Mouse (Mus musculus) monocyte, adult 2 months (primary cell): ENCODE results near the gene Ap3s2.

Experiments used
- DNase-seq, 2 experiments: peaks; one replicate each; pipeline ENCODE4 v3.0.0; 2022; ENCODE audit warnings: low spot score in 2 of 2, low read depth in 1 of 2

Ap3s2 gene

GRCm38 (mm10) chr7:79890436-79891221 lies 29.8 kb downstream of the Ap3s2 start:
- DNase-seq = no peak

DNA sequence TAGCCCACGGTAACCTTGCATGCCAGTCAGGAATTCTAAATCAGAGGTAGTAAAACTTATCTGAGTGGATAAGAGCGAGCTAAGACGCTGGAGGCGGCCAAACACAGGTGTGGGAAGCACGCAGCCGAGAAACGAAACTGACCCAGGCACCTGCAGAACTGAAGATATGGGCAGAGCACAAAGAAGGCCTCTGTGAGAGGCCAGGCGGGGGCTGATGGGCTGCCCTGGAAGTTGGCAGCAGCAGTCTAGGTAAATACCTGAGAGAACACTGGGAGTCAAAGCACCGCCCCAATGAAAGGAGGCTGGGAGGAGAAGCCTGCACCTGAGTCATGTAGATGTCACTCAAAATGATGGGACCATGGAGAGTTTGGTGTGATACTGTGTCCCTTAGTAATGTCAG lies 31.8 kb downstream of the Ap3s2 start:
- no peak for DNase-seq

GRCm38 (mm10) chr7:79883613-79884334 lies 36.7 kb downstream of the Ap3s2 start:
- DNase-seq = no peak

DNA sequence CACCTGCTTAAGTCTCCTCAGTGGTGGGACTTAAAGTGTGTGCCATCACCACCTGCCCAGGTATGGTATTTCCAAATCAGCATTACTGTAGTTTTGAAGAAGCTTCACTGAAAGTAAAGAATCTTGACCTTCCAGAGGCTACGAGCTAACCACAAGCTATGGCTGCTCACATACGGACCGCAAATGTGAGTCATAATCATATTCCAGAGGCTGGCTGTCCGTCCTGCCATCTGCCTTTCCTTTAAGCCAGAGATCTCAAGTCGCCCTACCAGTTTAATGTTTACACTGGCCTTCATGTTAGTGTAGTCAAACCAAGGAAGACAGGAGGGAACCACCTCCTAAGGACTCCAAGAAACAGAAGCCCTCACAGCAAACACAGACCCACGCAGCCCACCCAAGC lies 38.5 kb downstream of the Ap3s2 start:
- DNase-seq = no peak

DNA sequence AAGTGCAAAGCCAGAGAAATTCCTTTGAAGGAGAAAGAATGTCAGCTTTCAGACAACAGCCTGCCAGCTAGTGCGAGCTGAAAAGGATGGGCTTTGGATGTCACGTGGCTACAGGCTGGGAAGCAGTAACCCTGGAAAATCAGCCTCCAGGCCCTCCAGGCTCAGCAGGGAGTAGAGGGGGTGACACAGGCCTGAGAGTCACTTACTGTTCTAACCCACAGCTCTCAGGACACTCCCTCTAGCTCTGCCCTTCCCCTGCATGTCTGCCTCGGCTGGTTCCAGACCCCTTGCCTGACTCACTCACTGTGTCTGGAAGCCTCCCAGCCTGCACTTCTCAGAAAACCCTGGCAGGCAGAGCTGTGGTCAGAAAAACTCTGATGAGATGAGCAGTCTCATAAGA lies 39.5 kb downstream of the Ap3s2 start:
- no peak for DNase-seq

DNA sequence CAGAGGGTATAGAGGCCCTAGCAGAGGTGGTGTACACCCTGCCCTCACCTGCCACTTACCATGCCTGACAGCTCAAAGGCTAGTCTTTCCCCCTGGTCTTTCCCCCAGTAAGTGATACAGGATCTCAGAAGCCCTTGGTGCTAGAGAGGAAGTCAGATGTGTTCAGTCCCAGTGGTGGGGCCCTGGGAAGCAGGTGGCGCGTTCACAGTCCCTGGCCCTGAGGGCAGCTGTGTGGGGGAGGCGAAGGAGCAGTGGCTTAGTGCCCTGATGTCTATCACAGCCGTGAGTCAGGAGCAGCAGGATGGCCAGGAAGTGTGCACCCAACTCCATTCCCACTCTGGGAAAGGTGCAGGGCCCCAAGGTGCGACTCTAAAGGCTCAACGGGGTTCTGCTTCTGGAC lies 40.4 kb downstream of the Ap3s2 start:
- DNase-seq = no peak

DNA sequence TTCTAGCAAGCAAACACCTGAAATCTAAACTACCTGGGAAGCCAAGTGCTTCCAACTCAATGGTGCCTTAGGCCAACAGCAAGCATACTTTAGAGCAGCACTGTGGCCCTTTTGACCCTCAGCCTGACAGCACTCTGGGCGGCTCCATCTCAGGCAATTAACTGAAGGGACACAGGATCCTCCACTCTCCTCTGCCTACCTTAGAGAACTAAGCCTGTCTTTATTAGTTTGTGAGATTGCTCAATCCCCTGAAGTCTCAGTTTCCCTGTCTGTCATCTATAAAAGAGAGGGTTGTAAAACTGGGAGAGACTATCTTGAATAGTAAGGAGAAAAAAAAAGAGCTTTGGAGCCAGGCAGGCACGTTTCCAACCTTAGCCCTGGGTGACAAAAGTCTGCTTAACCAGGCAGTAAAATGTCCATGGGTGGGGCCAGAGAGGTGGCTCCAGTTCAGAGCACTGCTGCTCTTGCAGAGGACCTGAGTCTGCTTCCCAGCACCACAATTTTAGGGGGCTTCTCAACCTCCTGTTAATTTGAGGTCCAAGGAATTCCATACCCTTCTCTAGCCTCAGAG lies 41.9 kb downstream of the Ap3s2 start:
- no peak for DNase-seq

GRCm38 (mm10) chr7:79873407-79873806 lies 47.0 kb downstream of the Ap3s2 start:
- no peak for DNase-seq

DNA sequence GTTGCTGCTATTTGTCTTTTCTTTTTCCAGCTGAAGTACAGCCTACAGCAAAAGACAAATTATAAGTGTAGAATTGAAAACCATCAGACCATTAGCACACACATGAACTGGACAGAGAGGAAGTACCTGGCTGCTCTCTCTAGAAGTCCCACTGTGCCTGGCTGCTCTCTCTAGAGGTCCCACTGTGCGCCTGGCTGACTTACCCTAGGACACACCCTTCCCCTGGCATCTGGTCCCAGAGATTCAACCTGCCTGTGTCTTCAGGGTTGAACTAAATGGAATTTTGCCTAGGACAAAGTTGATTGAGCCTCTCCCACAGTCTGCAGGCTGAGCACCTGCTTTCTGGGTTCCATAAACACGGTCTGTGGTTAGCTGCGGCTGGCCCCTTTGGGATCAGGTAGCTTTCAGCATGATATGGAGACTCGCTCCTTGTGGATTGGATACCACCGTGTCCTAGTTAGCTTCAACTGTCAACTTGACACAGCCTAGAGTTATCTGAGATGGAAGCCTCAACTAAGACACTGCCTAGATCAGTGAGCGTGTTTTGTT lies 48.6 kb downstream of the Ap3s2 start:
- no peak for DNase-seq

- no peak for DNase-seq
Measured at GRCm38 (mm10) chr7:79869072-79869719, 51.3 kb downstream of the Ap3s2 start.

DNA sequence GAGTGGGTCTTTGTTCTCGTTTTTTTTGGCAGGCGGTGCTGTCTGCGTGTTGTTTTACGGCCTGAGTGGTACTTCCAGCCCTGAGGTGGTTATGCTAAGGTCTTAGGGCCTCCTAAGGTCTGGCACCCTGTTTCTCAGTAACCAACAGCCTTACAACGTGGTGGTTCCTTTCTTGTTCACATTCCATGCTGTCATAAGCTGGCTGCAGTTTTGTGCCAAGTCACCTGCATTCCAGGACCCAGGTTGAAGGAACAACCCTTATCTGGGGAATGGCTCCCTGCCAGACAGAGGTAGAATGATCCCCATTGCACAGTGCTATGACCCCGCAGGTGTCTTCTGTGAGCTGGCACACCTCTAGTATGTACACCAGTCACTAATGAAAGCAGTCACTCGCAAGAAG lies 52.0 kb downstream of the Ap3s2 start:
- DNase-seq = no peak

- no peak for DNase-seq
Measured at GRCm38 (mm10) chr7:79867861-79868260, 52.6 kb downstream of the Ap3s2 start.

DNA sequence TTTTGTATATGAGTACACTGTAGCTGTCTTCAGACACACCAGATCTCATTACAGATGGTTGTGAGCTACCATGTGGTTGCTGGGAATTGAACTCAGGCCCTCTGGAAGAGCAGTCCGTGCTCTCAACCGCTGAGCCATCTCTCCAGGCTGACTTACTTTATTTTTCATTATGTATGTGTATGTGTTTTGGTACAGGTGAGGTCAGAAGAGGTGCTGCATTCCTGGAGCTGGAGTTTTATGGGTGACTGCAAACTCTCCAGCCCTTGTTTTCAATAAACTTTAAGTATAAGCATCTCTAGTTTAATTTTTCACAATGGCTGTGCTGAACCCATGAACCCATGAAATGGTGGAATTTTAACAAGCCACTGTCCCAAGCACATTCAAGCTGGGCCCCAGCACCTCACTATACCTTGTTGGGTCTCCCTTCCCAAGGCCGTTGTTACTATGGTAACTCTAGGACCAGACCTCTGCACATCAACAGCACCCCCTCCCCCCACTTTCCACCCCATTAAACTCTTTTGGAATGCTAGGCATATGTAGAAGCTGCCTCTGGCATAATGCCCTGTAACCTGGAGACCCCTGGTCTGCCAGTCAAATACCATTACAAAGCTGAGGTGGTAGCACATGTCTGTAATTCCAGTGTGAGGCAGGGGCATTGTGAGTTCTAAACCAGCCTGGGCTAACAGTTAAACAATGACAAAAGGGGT lies 54.0 kb downstream of the Ap3s2 start:
- no peak for DNase-seq

GRCm38 (mm10) chr7:79861794-79862193 lies 58.7 kb downstream of the Ap3s2 start:
- DNase-seq = no peak

DNA sequence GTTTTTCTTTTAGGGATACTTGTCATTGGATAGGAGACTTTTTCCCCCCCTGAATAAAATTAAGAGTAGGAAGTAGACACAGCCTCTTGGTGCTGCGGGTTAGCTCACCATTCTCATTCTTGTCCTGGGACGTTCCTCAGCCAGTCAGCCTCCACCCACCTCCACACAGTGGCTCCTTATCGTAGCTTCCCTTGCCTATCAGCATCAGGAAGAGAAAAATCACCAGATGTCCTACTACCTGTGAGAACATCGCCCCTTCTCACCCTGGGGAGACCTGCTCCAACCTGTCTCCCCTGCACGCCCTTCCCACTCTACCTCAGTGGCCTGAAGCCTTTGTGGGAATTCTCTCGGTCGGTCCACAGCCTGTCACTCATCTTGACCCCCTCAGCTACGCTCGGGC lies 59.6 kb downstream of the Ap3s2 start, which contains the start of gene Anpep:
Gene Anpep, minus strand, starts transcription at position 249 of the 400 bp plus-strand sequence.
- no peak for DNase-seq

GRCm38 (mm10) chr7:79858956-79859630 lies 61.4 kb downstream of the Ap3s2 start:
- DNase-seq = no peak

DNA sequence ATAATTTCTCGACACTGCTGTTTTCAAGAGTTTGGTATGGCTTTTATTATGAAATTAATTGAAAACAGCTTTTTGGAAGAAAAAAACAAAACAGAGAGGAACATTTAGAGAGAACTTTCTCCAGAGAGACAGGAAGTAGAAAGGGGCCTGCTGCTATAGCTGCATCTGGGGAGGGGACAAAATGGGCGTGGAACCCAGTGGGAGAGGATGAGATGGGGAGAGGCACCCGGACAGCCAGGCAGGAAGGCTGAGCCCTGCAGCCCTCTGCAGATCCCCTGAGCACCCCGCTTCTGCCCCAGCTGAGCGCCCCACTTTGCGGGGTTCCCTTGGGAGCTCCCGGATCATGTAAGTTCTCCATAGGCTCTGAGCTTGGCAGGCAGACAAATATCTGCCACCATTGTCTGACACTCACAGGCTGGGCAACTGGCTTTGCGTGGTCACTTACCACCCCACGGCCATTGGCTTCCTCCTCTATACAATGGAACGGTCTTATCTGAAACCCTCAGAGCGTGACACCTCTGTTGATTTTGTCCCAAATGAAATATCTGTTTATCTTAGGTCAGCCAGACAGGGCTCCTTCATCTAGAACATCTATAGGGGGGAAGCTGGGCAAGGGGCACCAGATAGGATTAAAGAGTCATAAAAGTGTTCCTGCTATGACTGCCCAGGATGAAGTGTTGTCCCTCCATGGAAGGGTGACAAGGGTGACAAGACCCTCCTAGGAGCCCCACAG lies 62.1 kb downstream of the Ap3s2 start:
- no peak for DNase-seq

- no peak for DNase-seq
Measured at GRCm38 (mm10) chr7:79856305-79856704, 64.1 kb downstream of the Ap3s2 start.
